ENCODE assay signal across 22 mouse cellular contexts in genomic region chr14:68345527-68345926, GRCm38 (mm10).
DNase-seq lines count a peak whose midpoint lies in the region; ATAC-seq lines count a peak whose summit lies in the region.
"Had no signal": no experiment of that assay in that cellular context is flagged by ENCODE, and none has a peak within 500 bp of the region (broad histone marks: within the 10 kb centered on the region; RNA-seq: fewer than 3 reads in every experiment).

No protein-coding gene starts in this region.

- H3K9ac ChIP-seq in heart, embryonic 12.5 days = no peak overlapping the region
- H3K9ac ChIP-seq in liver, embryonic 12.5 days = no peak overlapping the region
- H3K9ac ChIP-seq in liver, embryonic 11.5 days (ENCODE audit: low read depth, low read length) = no peak overlapping the region
- H3K9ac ChIP-seq: embryonic facial prominence, embryonic 12.5 days; forebrain, embryonic 15.5 days; hindbrain, embryonic 13.5 days had no signal

- 44% methylated on average over 4 of the region's 4 CpGs for WGBS in heart, embryonic 12.5 days
- WGBS in liver, embryonic 12.5 days (ENCODE audit: insufficient replicate concordance) = 23% methylated on average over 4 of the region's 4 CpGs
- 37% methylated on average over 4 of the region's 4 CpGs for WGBS in liver, embryonic 11.5 days

- 0 out of 2 replicates have a peak, but pooled peaks cover 3% of the 10 kb centered on the region for H3K4me1 ChIP-seq in heart, embryonic 12.5 days (replicated peaks)
- no peaks in the 10 kb centered on the region for H3K4me1 ChIP-seq in liver, embryonic 12.5 days
- no peaks in the 10 kb centered on the region for H3K4me1 ChIP-seq in liver, embryonic 11.5 days (replicated peaks; ENCODE audit: control insufficient read depth, insufficient read depth, low read length)
- H3K4me1 ChIP-seq: embryonic facial prominence, embryonic 12.5 days; hindbrain, embryonic 13.5 days had no signal

- 0 out of 2 replicates have a peak, but pooled peaks have one; percentile 51 for ATAC-seq in heart, embryonic 12.5 days (ENCODE audit: insufficient number of reproducible peaks, low FRiP score)
- ATAC-seq in liver, embryonic 12.5 days = 0 out of 2 replicates have a peak, but pooled peaks have one; percentile 37
- no peak; the same call in 1 of the 2 replicates for ATAC-seq in liver, embryonic 11.5 days (replicated peaks; ENCODE audit: low FRiP score)
- ATAC-seq: activated CD4-positive, CD25-positive, alpha-beta regulatory T cell, adult 4 months; forebrain, embryonic 15.5 days; hindbrain, postnatal 0 days; Patski had no signal

- H3K27ac ChIP-seq in heart, embryonic 12.5 days (ENCODE audit: poor library complexity, severe bottlenecking) = no peak overlapping the region
- H3K27ac ChIP-seq in liver, embryonic 12.5 days = no peak overlapping the region
- H3K27ac ChIP-seq in liver, embryonic 11.5 days (ENCODE audit: low read depth, low read length) = no peak overlapping the region
- H3K27ac ChIP-seq: embryonic facial prominence, embryonic 12.5 days; forebrain, embryonic 15.5 days; hindbrain, embryonic 13.5 days; hindbrain, postnatal 0 days had no signal

- no peak overlapping the region for H3K4me2 ChIP-seq in heart, embryonic 12.5 days
- H3K4me2 ChIP-seq in liver, embryonic 12.5 days = no peak overlapping the region
- H3K4me2 ChIP-seq in liver, embryonic 11.5 days = no peak overlapping the region
- H3K4me2 ChIP-seq: embryonic facial prominence, embryonic 12.5 days; forebrain, embryonic 15.5 days; heart, embryonic 11.5 days; hindbrain, embryonic 13.5 days had no signal

- H3K4me3 ChIP-seq in heart, embryonic 12.5 days = no peak overlapping the region
- no peak overlapping the region for H3K4me3 ChIP-seq in liver, embryonic 12.5 days
- H3K4me3 ChIP-seq in liver, embryonic 11.5 days (ENCODE audit: low read depth, low read length) = no peak overlapping the region
- H3K4me3 ChIP-seq: embryonic facial prominence, embryonic 12.5 days; forebrain, embryonic 15.5 days; hindbrain, embryonic 13.5 days had no signal

- H3K27me3 ChIP-seq in heart, embryonic 12.5 days (replicated peaks) = no peaks in the 10 kb centered on the region
- no peaks in the 10 kb centered on the region for H3K27me3 ChIP-seq in liver, embryonic 12.5 days (replicated peaks)
- no peaks in the 10 kb centered on the region for H3K27me3 ChIP-seq in liver, embryonic 11.5 days (replicated peaks; ENCODE audit: control insufficient read depth, insufficient read depth, low read length)
- H3K27me3 ChIP-seq: CH12.LX; embryonic facial prominence, embryonic 12.5 days; forebrain, embryonic 15.5 days; hindbrain, embryonic 13.5 days; Patski had no signal

- DNase-seq in heart, adult 8-10 months (ENCODE audit: low spot score) = no peak
- DNase-seq in liver, embryonic 11.5 days (ENCODE audit: low spot score) = no peak
- DNase-seq in lung, postnatal 36 days = peak; percentile 9
- DNase-seq in lung, postnatal 10 days = no peak
- no peak for DNase-seq in thymus, postnatal 10 days (ENCODE audit: low spot score in 2 of 2)
- DNase-seq: adrenal gland, postnatal 14 days; cerebellum, adult 18-20 months; cerebellum, adult 9-11 months; cerebellum, postnatal 36 days; gastrocnemius, postnatal 36 days; heart, adult 18-20 months; heart, postnatal 10 days had no signal

- H3K36me3 ChIP-seq in heart, embryonic 12.5 days = no peaks in the 10 kb centered on the region
- H3K36me3 ChIP-seq in liver, embryonic 12.5 days = no peaks in the 10 kb centered on the region
- H3K36me3 ChIP-seq in liver, embryonic 11.5 days (ENCODE audit: control insufficient read depth, insufficient read depth, low read length) = no peaks in the 10 kb centered on the region
- H3K36me3 ChIP-seq: embryonic facial prominence, embryonic 12.5 days; forebrain, embryonic 15.5 days; hindbrain, embryonic 13.5 days had no signal

- no peaks in the 10 kb centered on the region for H3K9me3 ChIP-seq in heart, embryonic 12.5 days (replicated peaks)
- no peaks in the 10 kb centered on the region for H3K9me3 ChIP-seq in liver, embryonic 12.5 days (replicated peaks)
- H3K9me3 ChIP-seq in liver, embryonic 11.5 days (ENCODE audit: control insufficient read depth, low read length) = no peaks in the 10 kb centered on the region
- H3K9me3 ChIP-seq: embryonic facial prominence, embryonic 12.5 days; forebrain, embryonic 15.5 days; hindbrain, embryonic 13.5 days had no signal
